Mouse (Mus musculus) granulocyte monocyte progenitor cell, adult 5-6 weeks (primary cell): Measurements from ENCODE around the gene Zfp771. TPM values are rescaled to one million over a fixed set of nuclear protein-coding genes. Genes with fewer than 3 reads are reported as not detected.

Experiments used
- ATAC-seq: replicated peaks from 2 replicates; pipeline ENCODE4 v1.8.0; 2016; ENCODE audit warnings: mild to moderate bottlenecking, moderate TSS enrichment, inconsistent platforms; ENCODE audit not compliant: poor library complexity, severe bottlenecking
- total RNA-seq, 2 experiments: library from RNA; stranded (forward) in 1 of 2; stranded (reverse) in 1 of 2; fragments of 200-712, 200-1000 nt in 1 of 2; fragments of >200 nt in 1 of 2; fragmentation: Nextera tagmentation in 1 of 2; gene quantifications; 2 replicates each; pipeline ENCODE4 v1.2.3; 2014 to 2017

Gene Zfp771
- total RNA-seq (2014; fragmentation: Nextera tagmentation) (4.9 and 7.8 TPM in 2 replicates), total RNA-seq (2017) (5.9 and 10.6 TPM in 2 replicates)

DNA sequence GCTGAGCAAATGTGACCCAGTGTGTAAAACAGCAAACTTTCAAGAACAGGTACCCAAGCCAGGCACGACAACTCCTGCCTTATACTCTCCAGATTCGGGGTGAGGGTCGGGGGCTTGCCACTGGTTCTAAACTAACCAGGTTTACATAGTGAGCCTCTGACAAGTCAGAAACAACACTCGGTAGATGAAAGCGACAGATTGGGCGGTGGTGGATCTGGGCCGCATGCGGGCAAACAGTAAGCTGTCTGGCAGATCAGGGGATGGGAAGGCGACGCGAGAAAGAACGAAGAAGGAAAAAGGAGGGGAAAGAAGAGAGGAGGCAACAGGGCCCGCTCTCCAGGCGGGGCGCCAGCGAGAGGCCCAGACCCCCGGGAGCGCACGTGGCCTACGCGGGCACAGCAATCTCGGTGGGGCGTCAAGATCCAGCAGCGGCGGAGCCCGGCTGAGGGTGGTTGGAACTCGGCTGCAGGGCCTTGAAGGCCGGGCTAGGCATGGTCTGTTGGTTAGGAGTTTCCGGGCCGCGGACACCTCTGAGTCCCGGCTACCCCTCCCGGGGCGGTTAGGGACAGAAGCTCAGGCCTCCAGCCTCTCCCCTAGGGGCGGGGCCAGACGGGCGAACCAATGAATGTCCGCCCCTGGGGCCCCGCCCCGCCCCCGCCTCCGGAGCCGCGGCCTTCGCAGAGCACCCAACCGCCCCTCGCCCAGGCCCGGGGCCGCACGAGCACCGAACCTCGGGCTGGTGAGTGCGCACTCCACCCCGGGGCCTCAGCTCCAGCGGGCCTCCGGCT is at the start of gene Zfp771:
Zfp771 (plus strand) TSS at position 405 of the 788 bp plus-strand sequence.
- peak; percentile 93 for ATAC-seq

DNA sequence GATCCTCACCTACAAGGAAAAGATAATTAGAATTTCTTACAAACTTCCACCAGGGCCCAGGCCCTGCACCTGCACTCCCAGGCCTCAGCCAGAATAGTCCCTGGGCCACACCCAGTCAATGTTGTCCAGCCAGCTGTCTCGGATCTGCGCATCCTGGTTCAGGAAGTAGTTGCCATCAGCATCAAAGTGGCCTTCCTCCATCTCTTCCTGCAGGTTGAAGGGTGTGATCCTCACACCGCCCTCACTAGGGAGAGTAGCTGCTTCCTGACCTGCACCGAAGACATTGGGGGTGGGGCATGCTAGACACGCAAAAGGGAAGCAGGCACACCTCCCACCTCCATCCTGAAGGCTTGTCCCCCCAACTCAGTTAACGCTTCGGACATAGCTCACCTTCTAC is 49.4 kb upstream of the Zfp771 start:
- ATAC-seq = no peak

DNA sequence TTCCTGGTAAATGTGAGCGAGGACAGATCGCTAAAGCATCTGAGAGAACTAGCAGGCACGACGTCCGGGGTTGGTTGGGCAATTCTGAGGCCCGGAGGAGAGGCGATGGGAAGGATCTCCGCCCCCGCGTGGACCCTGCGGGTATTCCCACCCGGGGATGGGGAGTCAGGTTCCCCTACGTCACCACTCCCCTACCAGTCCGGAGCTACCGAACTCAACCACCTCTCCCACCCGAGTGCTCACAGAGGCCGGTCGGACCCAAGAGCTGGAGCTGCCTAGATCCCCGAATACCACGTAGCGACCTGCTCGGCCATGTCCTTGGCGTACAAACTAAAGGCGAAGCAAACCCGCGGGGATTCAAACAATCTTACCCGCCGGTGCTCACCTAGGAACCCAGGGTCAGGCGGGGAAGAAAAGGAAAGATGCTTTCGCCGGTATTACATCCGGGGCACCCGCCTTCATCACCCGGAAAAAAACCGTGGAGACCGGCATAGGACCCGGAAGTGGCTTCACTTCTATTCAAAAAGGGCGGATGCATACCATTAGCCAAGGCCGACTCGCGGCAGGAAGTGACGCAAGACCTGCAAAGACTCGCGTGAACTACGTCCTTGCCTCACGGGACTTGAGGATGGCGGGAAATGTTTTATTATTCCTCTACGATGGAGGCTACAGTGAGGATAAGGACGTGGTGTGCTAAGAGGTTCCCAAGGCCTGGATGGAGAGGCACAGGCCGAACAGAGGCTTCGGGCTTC is 48.4 kb upstream of the Zfp771 start, which contains the start of gene Cd2bp2:
Cd2bp2 (minus strand) TSS at position 507 of the 752 bp plus-strand sequence.
- ATAC-seq = peak; percentile 93

DNA sequence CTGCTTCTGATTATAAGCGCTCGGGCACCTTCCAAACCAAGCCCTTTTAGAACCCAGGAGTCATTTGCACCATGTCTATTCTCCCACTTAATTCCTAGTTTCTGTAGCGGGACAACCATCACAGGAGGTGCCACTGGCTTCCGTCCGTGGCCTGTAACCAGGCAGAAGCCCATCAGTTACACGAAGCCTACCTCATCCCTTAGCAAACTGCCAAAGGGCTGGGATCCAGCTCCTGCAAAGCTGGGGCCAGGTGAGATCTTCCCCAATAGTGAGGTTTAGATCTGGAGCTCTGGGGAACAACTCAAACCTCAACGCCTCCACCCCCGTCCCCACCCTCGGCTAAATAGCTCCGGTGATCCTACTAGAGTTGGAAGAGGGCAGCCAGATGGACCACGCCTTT is 47.6 kb upstream of the Zfp771 start:
- no peak for ATAC-seq

DNA sequence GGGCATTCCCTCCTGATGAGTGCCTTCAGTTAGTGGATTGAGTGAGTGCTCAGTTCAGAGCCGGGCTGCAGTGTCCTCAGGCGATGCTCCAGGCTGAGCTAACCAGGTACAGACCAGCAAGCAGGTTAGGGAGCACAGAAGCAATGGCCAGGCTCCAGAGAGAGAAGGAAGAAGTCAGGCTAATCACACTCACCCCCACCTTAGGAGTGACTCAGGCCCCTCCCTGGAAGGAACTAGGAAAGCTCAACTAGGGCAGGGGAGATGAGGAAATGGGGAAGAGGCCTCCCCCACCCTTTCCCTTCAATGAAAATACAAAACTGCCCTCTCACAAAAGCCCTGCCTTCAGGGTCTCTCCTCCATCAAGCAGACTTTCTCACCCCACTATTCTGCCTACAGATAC is 37.5 kb upstream of the Zfp771 start:
- ATAC-seq = peak; percentile 38

DNA sequence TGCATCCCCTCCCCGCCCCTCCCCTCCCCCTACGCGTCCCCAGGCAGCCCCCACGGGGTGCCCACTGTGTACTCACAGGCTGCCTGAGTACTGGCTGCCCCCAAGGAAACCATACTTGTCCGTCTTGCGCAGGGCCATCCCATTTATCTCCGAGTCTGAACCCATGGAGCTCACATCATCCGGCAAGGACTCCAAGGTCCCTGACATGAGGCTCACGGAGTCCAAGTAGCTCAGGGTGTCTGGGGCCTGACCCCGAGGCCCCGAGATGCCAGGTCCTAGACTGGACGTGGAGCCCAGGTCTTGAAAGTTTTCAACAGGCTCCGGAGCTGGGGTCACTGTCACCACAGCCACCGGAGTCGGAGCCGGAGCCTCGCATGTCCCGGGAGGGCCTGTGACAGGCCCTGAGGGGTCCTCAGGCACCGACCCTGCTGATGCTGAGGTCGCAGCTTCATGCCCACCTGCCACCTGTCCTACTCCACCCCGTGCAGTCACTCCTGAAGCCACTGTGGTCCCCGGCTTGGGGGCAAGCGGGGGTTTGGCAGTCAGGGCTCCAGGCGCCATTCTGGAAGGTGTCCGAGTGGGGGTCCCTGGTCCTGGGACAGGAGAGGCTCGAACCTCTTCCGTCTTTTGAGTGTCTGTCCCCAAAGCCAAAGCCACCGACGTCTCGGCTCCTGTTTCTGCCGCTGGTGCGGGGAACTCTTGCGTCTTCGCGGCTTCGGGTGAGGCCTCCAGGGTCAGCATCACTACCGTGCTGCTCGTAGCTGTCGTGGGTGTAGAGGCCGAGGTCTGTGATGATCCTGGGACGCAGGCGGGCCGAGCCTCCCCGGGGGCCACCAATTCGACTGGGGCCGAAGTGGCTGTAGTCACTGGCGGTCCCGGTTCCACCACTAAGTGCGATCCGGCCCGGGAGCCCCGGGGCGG is 36.4 kb upstream of the Zfp771 start:
- ATAC-seq = no peak

DNA sequence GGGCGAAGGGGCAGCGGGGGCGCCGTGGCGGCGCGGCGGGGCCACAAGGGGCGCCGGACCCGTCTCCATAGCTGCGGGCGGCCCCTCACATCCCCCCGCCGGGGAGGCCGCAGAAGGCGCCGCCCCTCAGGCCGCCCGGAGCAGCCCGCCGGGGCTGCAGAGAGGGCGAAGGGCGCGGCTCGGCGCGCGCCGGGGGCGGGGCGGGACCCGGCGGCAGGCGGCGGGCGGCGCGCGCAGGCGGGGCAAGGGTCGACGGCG is 35.9 kb upstream of the Zfp771 start, which contains the start of gene Tbc1d10b:
Tbc1d10b (minus strand) TSS at position 174 of the 258 bp plus-strand sequence.
- peak; percentile 17 for ATAC-seq

DNA sequence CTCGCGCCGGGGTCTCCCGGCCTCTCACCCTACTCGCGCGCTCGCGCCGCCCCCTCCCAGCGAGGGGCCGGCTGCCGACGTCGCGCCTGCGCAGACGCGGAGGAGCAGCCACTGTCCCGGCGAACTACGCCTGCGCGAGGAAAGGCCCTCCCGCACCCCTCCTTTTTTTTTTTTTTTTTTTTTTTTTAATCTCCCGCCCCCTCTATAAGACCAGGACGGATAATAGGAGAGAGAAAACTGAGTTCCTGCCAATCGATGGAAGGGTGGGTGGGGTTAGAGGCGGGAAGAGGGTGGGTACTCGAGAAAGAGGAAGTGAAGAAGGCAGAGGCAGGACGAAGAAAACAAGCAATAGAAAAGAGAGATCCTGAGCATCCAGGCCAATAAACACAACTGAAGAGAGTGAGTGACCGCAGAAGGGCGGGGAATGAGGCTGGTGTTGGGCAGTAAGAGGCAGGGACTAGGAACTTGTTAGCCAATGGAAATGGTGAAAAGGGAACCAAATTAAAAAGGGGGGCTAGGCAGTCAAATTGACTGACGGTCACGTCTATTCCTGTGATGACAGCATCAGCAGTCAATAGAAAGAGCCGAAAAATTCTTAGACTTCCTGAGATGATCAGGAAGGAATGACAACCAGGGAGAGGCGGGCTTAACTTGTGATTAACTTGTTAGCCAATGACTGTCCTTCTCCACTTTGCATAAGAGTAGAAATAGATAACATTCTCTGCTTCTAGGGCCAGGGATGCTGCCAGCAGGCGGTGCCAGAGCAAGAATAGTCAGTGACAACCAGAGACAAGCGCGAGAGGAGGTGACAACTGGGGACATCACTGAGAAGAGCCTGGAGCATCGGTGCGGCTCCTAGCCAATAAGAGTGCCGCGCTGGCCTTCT is 35.3 kb upstream of the Zfp771 start, which contains the start of gene Mylpf:
Mylpf (plus strand) TSS at position 338 of the 886 bp plus-strand sequence.
- peak; percentile 73 for ATAC-seq

DNA sequence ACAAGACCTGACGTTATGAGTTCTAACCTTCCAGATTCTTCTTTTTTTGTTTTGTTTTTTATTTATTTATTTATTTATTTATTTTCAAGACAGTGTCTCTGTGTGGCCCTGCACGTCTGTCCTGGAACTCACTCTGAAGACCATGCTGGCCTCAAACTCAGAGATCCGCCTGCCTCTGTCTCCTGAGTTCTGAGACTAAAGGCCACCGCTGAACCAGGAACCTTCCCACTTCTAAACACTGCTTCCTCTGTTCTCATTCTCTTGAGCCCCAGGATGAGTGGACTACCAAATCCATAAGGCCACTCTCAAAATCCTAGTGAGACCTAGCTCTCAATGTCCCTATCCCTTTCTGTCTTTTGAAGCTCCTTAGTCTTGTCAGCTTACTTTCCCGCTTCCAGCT is 34.2 kb upstream of the Zfp771 start:
- no peak for ATAC-seq

DNA sequence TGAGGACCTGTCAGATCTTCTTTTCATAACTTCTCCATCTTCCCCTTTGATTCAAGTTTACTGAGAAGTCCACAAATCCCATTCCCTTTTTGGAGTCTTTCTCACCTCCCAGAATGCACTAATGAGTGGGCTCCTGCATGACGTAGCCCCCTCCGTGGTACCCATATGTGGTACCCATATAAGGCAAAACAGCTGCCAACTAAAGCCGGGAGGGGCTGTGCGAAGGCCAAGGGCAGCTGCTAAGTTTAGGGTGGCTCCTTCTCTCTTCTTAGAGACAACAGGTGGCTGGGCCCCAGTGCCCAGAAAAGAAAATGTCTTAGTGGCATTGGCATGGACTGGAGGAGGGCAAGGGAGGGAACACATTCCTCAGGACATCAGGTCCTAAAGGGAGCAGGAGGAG is 33.8 kb upstream of the Zfp771 start:
- no peak for ATAC-seq

DNA sequence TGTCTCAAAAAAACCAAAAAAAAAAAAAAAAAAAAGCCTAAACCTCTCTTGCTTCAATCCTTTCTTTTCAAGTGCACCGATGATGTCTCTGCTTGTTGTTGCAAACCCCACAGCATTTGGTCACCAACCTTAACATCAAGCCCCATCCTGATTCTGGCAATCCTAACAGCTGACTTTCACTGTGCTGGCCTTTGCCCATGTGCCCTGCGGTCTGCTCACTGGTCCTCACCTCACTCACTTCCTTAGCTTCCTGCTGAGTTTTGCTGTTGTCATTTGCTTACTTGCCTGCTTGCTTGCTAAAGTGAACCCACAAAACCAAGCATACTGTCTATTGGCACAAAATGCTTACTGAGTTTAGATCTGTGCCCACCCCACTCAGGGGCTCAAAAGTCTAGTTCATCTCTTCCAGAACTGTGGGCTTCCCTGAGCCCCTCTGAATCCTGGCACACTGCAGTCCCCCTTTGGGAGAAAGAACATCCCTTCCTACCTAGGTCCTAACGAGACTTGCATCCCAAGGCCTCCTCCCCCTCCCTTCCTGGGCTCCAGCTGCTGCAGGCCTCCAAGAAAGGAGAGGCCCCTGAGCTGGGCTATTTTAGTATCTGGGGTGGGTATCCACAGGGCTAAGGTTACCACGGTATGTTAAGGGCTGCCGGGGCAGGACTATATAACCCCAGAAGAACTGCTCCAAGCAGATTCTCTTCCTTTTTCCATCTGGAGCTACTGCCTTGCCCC is 32.9 kb upstream of the Zfp771 start:
- no peak for ATAC-seq

DNA sequence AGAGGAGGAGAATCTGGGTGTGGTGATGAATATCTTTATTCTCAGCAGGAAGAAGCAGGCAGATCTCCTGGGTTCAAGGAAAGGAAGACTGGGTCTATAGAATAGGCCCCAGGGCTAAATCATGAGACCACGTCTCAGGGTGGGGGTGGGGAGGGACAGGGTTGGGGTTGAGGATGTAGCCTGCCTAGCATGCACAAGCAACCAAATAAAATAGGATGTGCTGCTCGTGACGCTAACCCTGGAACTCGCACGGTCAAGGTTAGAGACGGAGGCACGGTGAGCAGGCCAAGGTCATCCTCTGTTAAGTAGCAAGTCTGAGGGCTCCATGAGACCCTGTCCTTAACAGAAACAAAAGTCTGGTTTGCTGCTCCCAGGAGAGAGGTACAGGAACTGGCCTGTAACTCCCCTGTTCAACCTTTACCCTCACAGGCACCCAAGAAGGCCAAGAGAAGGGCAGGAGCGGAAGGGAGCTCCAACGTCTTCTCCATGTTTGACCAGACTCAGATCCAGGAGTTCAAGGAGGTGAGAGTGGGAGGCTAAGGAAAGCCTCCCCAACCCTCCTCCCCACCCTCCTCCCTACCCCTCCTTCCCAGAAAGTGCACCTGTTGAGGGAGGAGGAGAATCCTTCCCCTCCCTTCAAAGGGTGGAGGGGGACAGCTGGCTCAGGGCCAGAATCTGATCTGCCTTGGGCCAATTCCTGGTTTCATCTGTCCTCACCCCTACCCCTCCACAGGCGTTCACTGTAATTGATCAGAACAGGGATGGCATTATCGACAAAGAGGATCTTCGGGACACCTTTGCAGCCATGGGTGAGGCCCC is 31.4 kb upstream of the Zfp771 start:
- no peak for ATAC-seq

DNA sequence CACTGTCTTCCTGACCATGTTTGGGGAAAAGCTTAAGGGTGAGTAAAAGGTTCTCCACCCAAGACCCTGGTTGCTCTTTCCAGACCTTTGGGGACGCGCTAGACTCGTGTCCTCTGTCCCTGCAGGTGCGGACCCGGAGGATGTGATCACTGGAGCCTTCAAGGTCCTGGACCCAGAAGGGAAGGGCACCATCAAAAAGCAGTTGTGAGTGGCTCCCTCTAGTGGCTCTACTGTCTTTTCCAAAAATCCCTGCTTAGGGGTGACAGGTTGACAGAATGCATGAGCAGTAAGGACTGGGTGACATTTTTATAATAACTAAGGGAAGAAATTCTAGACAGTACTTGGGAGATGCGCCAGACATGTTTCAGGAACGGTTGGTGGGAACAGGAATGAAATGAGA is 30.6 kb upstream of the Zfp771 start:
- no peak for ATAC-seq

DNA sequence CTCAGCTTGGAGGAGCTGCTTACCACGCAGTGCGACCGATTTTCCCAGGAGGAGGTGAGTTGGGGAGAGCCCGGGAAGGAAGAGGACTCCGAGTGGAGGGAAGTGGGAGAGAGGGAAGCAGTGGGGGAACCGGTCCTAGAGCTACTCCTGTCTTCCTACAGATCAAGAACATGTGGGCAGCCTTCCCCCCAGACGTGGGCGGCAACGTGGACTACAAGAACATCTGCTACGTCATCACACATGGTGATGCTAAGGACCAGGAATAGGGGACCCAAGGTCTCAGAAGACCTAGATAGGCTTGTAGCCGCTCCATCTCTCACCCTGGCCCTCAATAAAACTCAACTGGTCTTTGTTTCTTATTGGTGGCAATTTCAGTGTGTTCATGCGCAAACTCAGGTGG is 30.1 kb upstream of the Zfp771 start:
- ATAC-seq = no peak

DNA sequence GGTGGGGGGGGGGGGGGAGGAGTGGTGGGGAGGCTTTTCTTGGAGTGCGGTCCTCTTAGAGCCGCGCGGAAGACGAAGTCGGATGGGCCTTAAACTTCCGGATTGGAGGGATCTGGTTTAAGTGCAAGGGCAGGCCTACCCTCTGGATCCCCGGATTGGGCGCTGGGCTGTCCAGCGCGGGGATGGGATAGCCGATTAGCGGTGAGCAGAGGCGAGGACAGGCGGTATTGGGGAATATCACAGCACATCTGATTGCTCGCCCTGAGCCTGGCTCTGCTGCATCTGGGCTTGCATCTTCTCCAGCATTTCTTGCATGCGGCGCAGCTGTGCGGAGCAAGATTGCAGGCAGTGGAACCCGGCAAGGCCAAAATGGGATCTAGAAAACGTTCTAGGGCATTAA is 29.6 kb upstream of the Zfp771 start:
- ATAC-seq = no peak

DNA sequence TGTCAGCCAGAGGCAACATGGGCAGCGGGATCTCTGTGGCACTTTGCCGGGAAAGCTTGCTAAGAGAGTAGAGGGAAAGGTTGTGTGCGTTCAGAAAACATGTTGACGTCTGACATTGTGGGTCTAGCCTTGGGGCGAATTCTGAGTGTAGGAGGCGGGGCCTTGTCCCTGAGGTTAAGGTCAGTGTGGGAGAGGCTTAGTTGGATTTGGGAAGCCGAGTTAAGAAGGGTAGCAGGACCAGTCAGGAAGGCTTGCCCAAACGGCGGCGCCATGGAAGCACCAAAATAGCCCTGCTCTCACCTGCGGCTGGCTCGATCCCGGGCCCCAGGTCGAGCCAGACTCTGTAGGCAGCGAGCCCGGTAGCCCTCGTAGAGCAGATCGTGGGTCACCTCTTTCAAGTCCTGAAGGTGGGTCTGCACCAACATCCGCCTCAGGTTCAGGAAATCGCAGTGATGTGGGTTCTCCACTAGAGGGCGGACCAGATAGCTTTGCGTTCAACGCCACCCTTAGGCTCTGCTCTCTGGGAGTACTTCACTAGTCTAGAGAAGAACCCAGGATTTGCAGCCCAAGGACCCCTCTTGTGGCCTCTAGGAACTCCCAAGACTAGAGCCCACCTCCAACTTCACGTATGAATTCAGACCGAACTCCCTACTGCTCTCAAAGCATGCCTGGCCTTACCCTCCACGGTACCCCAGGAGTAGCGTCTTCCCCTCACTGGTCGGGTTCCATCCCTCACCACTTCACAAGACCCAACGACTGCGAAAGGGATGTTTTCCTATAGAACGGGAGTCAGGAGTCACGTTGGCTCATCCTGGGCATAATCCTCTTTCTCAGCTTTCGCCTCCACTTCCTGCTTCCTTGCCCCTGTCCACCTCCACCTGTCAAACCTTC is 28.8 kb upstream of the Zfp771 start:
- ATAC-seq = peak; percentile 64

DNA sequence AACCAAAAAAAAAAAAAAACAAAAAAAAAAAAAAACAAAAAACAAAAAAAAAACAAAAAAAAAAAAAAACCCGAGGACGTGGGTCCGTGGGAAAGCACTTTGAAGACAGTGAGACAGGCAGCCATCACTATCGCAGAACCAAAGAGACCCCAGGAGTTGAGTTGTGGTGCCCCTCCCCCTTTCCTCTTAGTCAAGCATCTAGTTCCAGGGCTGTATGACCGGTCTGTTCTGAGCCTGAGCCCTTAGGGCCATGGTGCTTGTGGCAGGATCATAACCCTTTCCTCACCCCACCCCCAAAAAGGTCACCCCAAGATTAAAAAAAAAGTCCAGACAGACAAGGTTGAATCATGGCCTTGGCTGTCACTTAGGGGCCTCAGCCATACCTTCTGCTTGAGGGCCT is 27.8 kb upstream of the Zfp771 start:
- ATAC-seq = no peak
